Mouse (Mus musculus) bone marrow, adult 2 months (tissue): ENCODE data around the gene Hist1h2bm. TPM values are rescaled to one million over a fixed set of nuclear protein-coding genes. Genes with fewer than 3 reads are reported as not detected.
A peak's percentile ranks its signal among the peaks of the same experiment; 100 is the strongest.
"Not testable (repeated sequence)": the region's sequence is repeated elsewhere in the genome, so short reads cannot be mapped to it uniquely, and the experiment has no call there.

Experiments used
- H3K27ac ChIP-seq: fragments of 200-500 bp; 2 replicates; pipeline ENCODE4 v1.5.1; 2012; ENCODE audit warnings: low read depth, mild to moderate bottlenecking, control low read depth, inconsistent platforms, low read length; ENCODE audit not compliant: control insufficient read depth, poor library complexity, insufficient read depth
- H3K4me1 ChIP-seq: fragments of 200-500 bp; 2 replicates; pipeline ENCODE4 v1.6.1; 2011; ENCODE audit warnings: low read length; ENCODE audit not compliant: control insufficient read depth, insufficient read depth
- H3K4me3 ChIP-seq: fragments of 200-500 bp; replicated peaks from 2 replicates; pipeline ENCODE3; 2011; ENCODE audit warnings: mild to moderate bottlenecking, low read depth, low read length, control low read depth; ENCODE audit not compliant: control insufficient read depth
- CTCF ChIP-seq: fragments of 200-500 bp; IDR thresholded peaks from 2 replicates; pipeline ENCODE4 v1.5.1; 2011; ENCODE audit warnings: low read length, control low read depth; ENCODE audit not compliant: control insufficient read depth, insufficient read depth
- POLR2A ChIP-seq: fragments of 200-500 bp; IDR thresholded peaks from 2 replicates; pipeline ENCODE4 v1.6.1; 2011; ENCODE audit warnings: low read depth, mild to moderate bottlenecking, control low read depth, low read length, borderline replicate concordance; ENCODE audit not compliant: control insufficient read depth
- WGBS: fragments of 180-500 bp; shearing (Covaris S2); methylation state at CpG from one replicate; pipeline ENCODE4 v1.1.7; 2018; 5-methylcytosine and 5-hydroxymethylcytosine counted together
- polyA plus RNA-seq: library from polyadenylated mRNA; stranded (reverse); fragments of >200 nt; gene quantifications from 2 replicates; pipeline ENCODE4 v1.2.4, GENCODE M21; 2011; ENCODE audit warnings: low replicate concordance; ENCODE audit not compliant: missing spikeins, insufficient read depth, insufficient read length

The Hist1h2bm gene
- polyA plus RNA-seq, 1 experiment, result 68.6 TPM

DNA sequence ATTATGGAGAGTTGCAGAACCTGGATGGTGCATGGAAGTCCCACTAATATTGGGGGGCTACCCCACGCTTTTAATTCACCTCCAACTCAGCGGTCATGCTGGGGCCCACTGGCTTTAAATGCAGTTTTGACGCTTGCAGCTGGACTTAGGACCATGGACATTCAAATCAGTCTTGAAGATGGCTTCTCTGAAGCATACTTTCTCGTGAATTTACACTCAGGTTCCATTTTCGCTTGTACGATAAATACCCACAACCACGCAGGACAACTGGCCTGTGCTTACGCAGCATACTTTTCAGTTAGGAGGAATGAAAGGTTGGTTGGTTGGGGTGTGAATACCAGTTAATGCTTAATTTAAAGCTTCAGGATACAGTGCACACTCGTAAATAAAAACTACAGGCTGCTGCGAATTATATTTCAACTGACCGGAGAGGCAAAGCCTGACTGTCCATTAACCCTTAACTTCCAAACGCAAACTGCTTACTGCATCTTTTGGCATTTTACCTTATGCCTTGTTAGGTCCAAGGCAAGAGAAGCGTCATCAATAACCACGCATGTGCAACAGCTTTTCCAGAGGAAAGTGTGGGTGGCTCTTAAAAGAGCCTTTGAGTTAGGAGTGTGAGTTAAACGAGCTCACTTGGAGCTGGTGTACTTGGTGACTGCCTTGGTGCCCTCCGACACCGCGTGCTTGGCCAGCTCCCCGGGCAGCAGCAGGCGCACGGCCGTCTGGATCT, 6.5 kb upstream of the Hist1h2bm start:
- Histone ChIP-seq H3K4me3 (peak overlapping the region; percentile 50), H3K4me1 (no peaks in the 10 kb centered on the region; the same call in 1 of the 2 replicates), H3K27ac (peak overlapping the region; percentile 99)
- WGBS, result under 1% methylated on average over 22 of the region's 22 CpGs
- TF ChIP-seq CTCF (no peak), POLR2A (no peak)

DNA sequence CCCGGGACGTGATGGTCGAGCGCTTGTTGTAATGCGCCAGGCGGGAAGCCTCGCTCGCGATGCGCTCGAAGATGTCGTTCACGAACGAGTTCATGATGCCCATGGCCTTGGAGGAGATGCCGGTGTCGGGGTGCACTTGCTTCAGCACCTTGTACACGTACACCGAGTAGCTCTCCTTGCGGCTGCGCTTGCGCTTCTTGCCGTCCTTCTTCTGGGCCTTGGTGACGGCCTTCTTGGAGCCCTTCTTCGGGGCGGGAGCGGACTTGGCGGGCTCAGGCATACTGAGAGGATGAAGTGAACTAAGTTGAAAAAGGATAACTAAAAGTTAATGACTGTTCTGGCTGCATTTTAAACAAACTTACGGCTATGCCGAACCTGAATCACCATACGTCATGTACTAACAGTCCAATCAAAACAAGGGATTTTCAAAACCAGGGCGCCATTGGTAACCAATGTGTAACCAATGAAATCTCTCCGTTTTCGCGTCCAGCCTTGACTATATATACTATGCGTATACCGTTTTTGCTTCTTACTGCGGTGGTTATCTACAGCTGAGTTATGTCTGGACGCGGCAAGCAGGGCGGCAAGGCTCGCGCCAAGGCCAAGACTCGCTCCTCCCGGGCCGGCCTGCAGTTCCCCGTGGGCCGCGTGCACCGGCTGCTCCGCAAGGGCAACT, 5.8 kb upstream of the Hist1h2bm start, which contains the start of the genes Hist1h2bl and Hist1h2ai:
TSS of gene Hist1h2bl (minus strand) at position 280 of the 676 bp plus-strand sequence.
TSS of gene Hist1h2ai (plus strand) at position 559 of the 676 bp plus-strand sequence.
- peak within 1 kb of the TSS; percentile 82 for H3K4me3 ChIP-seq
- under 1% methylated on average over 35 of the region's 50 CpGs for WGBS
- peak within 1 kb of the TSS; percentile 99 for H3K27ac ChIP-seq
- peak; percentile 87 for TF ChIP-seq POLR2A
- not testable (repeated sequence) for H3K4me1 ChIP-seq

DNA sequence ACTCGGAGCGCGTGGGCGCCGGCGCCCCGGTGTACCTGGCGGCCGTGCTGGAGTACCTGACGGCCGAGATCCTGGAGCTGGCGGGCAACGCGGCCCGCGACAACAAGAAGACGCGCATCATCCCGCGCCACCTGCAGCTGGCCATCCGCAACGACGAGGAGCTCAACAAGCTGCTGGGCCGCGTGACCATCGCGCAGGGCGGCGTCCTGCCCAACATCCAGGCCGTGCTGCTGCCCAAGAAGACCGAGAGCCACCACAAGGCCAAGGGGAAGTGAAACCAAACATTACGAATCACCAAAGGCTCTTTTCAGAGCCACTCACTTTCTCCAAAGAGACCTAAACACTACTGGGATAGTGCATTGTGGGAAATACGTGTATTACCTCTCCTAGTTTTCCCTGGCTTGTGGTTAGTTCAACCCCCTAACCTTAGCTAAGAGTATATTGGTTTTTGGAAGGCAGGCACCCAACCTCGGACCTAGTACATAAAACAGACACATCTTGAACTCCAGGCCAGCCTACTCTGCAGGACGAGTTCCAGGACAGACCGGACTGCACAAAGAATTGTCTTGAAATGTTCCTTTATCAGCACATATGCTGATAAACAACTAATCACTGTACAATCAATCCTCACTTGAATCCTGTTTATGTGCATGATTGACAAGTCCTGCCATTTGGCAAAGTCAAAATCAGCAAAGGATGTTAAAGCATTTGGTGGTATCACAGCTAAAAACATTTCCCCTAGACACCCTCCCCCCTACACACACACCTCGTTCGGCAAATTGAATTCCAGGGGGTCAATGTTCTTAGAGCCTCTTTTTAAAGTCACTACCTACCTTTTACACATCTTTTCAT, 5.1 kb upstream of the Hist1h2bm start:
- H3K4me1 ChIP-seq, result not testable (repeated sequence)
- 0% methylated on average over 14 of the region's 38 CpGs for WGBS
- peak overlapping the region; percentile 97 for H3K27ac ChIP-seq
- peak overlapping the region; percentile 82 for H3K4me3 ChIP-seq
- TF ChIP-seq POLR2A, result peak; percentile 58; the same call in 1 of the 2 replicates

DNA sequence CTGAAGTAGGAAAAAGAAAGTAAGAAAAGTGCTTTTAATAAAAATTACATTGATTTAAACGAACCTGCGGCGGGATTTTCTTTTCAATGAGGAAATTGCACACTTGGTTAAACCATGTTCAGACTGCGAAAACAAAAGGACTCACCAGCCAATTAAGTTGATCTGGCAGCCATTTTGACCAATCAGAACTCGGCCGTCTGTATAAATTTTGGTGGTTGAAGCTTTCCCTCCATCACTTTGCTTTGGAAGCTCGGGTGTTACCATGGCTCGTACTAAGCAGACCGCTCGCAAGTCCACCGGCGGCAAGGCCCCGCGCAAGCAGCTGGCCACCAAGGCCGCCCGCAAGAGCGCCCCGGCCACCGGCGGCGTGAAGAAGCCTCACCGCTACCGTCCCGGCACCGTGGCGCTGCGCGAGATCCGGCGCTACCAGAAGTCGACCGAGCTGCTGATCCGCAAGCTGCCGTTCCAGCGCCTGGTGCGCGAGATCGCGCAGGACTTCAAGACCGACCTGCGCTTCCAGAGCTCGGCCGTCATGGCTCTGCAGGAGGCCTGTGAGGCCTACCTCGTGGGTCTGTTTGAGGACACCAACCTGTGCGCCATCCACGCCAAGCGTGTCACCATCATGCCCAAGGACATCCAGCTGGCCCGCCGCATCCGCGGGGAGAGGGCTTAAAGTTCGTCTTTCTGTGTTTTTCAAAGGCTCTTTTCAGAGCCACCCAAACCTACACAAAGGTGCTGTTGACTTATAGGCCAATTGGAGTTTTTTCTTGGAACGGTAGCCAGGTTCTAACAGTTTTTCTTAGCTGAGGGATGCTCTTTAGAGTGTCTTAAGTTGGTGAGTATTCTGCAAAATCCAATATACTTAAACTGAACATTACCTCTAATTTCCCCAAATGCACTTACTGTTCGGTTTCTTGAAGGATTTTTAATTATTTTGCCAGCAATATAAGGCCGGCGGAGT, 4.2 kb upstream of the Hist1h2bm start, which contains the start of gene Hist1h3h:
TSS of gene Hist1h3h (plus strand) at position 263 of the 961 bp plus-strand sequence.
- peak; percentile 93; the same call in 1 of the 2 replicates for TF ChIP-seq POLR2A
- Histone ChIP-seq H3K27ac (peak within 1 kb of the TSS; percentile 97), H3K4me3 (peak within 1 kb of the TSS; percentile 82)
- not testable (repeated sequence) for H3K4me1 ChIP-seq
- 4% methylated on average over 34 of the region's 56 CpGs for WGBS

DNA sequence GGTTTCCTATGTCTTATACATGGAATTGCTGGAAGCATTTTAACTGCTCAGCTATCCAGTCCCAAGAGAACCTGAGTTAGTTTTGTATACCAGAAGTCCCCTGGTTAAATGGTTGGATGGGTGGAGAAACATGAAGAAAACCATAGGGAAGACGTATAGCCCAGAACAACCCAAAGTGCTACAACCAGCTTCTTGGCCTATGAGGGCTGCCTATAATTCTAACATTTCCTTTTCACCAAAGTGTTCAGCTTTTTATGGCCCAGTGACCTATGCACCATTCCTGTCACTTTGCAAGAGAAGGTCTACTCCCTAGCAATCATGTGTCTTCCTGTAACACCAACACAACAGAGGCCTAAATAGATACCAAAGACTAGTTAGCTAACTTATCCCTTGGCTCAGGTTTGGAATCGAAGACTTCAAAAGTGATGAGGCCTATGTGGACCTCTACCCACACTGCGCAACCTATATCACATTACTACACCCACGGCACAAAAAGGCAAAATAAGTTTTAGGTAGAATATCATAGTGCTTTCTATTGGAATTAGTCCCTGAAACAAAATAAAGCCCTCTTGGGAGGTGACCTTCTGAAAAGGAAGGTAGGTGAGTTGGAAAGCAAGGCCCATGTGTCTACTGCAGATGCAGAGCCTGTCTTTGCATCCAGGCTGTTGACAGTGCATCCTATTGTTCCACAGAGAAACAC, 3.3 kb upstream of the Hist1h2bm start:
- TF ChIP-seq CTCF (no peak), POLR2A (no peak)
- Histone ChIP-seq H3K4me1 (no peaks in the 10 kb centered on the region; the same call in 1 of the 2 replicates), H3K27ac (peak overlapping the region; percentile 22; the same call in 1 of the 2 replicates), H3K4me3 (peak overlapping the region; percentile 43)
- 59% methylated on average over 4 of the region's 4 CpGs for WGBS

DNA sequence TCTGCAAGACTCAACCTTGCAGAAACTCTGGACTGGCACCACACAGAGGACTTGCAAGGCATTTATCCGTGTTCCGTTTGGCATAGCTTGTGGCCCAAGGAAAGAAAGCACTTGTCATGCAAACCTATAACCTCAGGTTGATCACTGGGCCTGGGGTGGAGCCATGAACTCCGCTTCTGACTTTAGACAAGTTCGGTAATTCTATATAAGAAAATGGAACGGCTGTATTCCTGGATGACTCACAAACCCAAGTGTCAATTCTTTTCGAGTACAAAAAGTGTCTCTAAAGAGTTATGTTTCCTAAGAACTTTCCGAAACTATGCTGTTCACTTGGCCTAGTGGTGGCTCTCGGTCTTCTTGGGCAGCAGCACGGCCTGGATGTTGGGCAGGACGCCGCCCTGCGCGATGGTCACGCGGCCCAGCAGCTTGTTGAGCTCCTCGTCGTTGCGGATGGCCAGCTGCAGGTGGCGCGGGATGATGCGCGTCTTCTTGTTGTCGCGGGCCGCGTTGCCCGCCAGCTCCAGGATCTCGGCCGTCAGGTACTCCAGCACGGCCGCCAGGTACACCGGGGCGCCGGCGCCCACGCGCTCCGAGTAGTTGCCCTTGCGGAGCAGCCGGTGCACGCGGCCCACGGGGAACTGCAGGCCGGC, 612 bp upstream of the Hist1h2bm start:
- WGBS, result 2% methylated on average over 26 of the region's 44 CpGs
- TF ChIP-seq POLR2A, result peak; percentile 56; the same call in 1 of the 2 replicates
- Histone ChIP-seq H3K27ac (peak overlapping the region; percentile 97), H3K4me3 (peak overlapping the region; percentile 82)
- H3K4me1 ChIP-seq, result not testable (repeated sequence)

DNA sequence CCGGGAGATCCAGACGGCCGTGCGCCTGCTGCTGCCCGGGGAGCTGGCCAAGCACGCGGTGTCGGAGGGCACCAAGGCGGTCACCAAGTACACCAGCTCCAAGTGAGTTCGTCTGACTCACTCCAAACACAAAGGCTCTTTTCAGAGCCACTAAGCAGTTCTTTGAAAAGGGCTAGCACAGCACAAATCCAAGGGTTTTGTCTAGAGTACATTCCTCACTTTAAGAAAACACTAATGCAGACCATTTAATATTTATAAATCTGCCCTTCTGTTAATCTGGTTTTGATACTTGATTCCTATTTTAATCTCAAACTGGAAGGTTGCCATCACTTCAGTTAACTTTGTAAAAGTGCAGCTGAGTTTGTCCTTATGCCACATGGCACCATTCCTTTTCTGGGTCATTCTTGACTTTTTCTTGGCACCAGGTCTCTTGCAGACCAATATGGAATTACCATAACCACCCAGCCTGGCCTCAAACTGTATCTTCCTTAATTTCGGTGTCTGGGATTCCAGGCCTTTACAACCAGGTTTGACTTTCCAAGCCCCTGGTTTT, 605 bp downstream of the Hist1h2bm start:
- WGBS, result 5% methylated on average over 11 of the region's 11 CpGs

More for the DNA sequence above, 605 bp downstream of the Hist1h2bm start:
- H3K27ac ChIP-seq, result peak overlapping the region; percentile 91
- H3K4me3 ChIP-seq, result no peak overlapping the region
- TF ChIP-seq CTCF, result no peak
- TF ChIP-seq POLR2A, result no peak
- no peaks in the 10 kb centered on the region; the same call in 1 of the 2 replicates for H3K4me1 ChIP-seq
